Mouse (Mus musculus): ENCODE data around the gene Dgke. TPM values are rescaled to one million over a fixed set of nuclear protein-coding genes. Genes with fewer than 3 reads are reported as not detected.

Gene Dgke
- total RNA-seq, 1 experiment from 2014 or later, result 9.7 TPM

- peak; percentile 96 for ATAC-seq (ENCODE audit: extremely low read depth, insufficient number of reproducible peaks, low FRiP score, poor library complexity, severe bottlenecking)
These were observed 73.0 kb downstream of the Dgke start for GRCm38 (mm10) chr11:88993625-88994024.

GRCm38 (mm10) chr11:88993186-88993585 is 73.5 kb downstream of the Dgke start:
- no peak for ATAC-seq (ENCODE audit: extremely low read depth, insufficient number of reproducible peaks, low FRiP score, poor library complexity, severe bottlenecking)

GRCm38 (mm10) chr11:88989530-88989929 is 77.1 kb downstream of the Dgke start:
- ATAC-seq (ENCODE audit: extremely low read depth, insufficient number of reproducible peaks, low FRiP score, poor library complexity, severe bottlenecking), result peak; percentile 62

GRCm38 (mm10) chr11:88988956-88989355 is 77.7 kb downstream of the Dgke start:
- ATAC-seq (ENCODE audit: extremely low read depth, insufficient number of reproducible peaks, low FRiP score, poor library complexity, severe bottlenecking), result no peak

GRCm38 (mm10) chr11:88986616-88987015 is 80.0 kb downstream of the Dgke start:
- no peak for ATAC-seq (ENCODE audit: extremely low read depth, insufficient number of reproducible peaks, low FRiP score, poor library complexity, severe bottlenecking)

Other genes starting within 250 kb of the Dgke start
- gene Akap1, start 202.3 kb downstream of the Dgke start, total RNA-seq (2017), result 0.74 TPM in 1 of 2 replicates, not detected in the other
- gene Scpep1, start 111.4 kb downstream of the Dgke start, total RNA-seq (2017), result 31.9 and 40.1 TPM in 2 replicates
- not detected in 2 replicates for gene Elobl, start 99.9 kb downstream of the Dgke start, total RNA-seq (2017)
- 6.5 and 7.8 TPM in 2 replicates for gene Coil, start 96.6 kb downstream of the Dgke start, total RNA-seq (2017)
- 97.7 and 107 TPM in 2 replicates for gene Trim25, start 67.5 kb downstream of the Dgke start, total RNA-seq (2017)
- gene Gm525, start 7.0 kb upstream of the Dgke start, total RNA-seq (2017), result not detected in 2 replicates
- not detected in 2 replicates for gene Nog, start 235.5 kb upstream of the Dgke start, total RNA-seq (2017)

Data from neutrophil, adult 5-6 weeks (primary cell).